ENCODE assay signal across 15 mouse cellular contexts in the genomic region with DNA sequence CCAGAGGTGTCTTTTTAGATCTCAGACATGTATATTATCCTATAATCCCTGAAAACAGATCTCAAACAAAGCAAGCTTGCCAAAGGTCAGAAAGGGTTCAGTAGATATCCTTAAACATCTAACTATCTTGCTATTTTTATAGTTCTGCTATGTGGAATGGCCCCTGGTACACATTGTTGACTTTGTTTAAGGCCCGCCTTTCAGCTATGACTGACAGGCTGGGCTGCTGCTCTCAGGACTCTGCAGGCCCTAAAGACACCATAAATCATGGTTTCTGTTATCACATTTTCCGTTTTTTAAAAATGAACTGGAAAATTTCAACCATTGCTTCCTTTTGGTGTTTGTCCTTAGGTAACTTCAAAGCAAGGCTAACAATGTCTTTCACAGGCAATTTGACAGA.
DNase-seq lines count a peak whose midpoint lies in the region; ATAC-seq and TF ChIP-seq lines count a peak whose summit lies in the region.
"Had no signal": no experiment of that assay in that cellular context is flagged by ENCODE, and none has a peak within 500 bp of the region (broad histone marks: within the 10 kb centered on the region; RNA-seq: fewer than 3 reads in every experiment).

No protein-coding gene starts in this region.

- 49% methylated on average over 2 of the region's 2 CpGs for WGBS in intestine, embryonic 14.5 days
- 32% methylated on average over 2 of the region's 2 CpGs for WGBS in intestine, postnatal 0 days
- 71% methylated on average over 2 of the region's 2 CpGs for WGBS in midbrain, embryonic 13.5 days
- 71% methylated on average over 2 of the region's 2 CpGs for WGBS in midbrain, embryonic 16.5 days

- peak; percentile 19 for DNase-seq in embryo, embryonic 10.5 days (ENCODE audit: low spot score)
- DNase-seq in embryo, embryonic 9.5 days (ENCODE audit: extremely low spot score), result no peak
- DNase-seq in intestine, embryonic 14.5 days (ENCODE audit: low spot score), result no peak
- DNase-seq in spleen, postnatal 4 days (ENCODE audit: low spot score in 2 of 2), result no peak
- DNase-seq in adrenal gland, adult 2 months, result no peak
- DNase-seq: adrenal gland, adult 8-10 months; heart, postnatal 4 days; kidney, adult 2 months; liver, embryonic 13.5 days; thymus, postnatal 25 days had no signal

- no peak for TF ChIP-seq CTCF in intestine, postnatal 0 days (IDR thresholded peaks at IDR 0.05; ENCODE audit: low read depth)

- H3K27me3 ChIP-seq in intestine, embryonic 14.5 days (replicated peaks; ENCODE audit: control insufficient read depth, insufficient read depth, low read length), result no peaks in the 10 kb centered on the region
- H3K27me3 ChIP-seq in intestine, postnatal 0 days (replicated peaks; ENCODE audit: control insufficient read depth, insufficient read depth, low read length), result no peaks in the 10 kb centered on the region
- H3K27me3 ChIP-seq in midbrain, embryonic 13.5 days, result peaks cover 20% of the 10 kb centered on the region
- H3K27me3 ChIP-seq in midbrain, embryonic 16.5 days (ENCODE audit: control insufficient read depth, insufficient read depth, low read depth, low read length), result no peaks in the 10 kb centered on the region
- H3K27me3 ChIP-seq: CH12.LX; embryonic facial prominence, embryonic 13.5 days; liver, embryonic 13.5 days had no signal

- H3K4me2 ChIP-seq in intestine, embryonic 14.5 days (ENCODE audit: low read length), result no peak overlapping the region
- H3K4me2 ChIP-seq in intestine, postnatal 0 days (replicated peaks; ENCODE audit: low read depth), result no peak overlapping the region
- H3K4me2 ChIP-seq in midbrain, embryonic 13.5 days (replicated peaks), result no peak overlapping the region
- H3K4me2 ChIP-seq in midbrain, embryonic 16.5 days (ENCODE audit: low read length), result no peak overlapping the region
- H3K4me2 ChIP-seq: embryonic facial prominence, embryonic 13.5 days; liver, embryonic 13.5 days had no signal

- no peak overlapping the region for H3K27ac ChIP-seq in intestine, embryonic 14.5 days (ENCODE audit: low read depth)
- no peak overlapping the region for H3K27ac ChIP-seq in intestine, postnatal 0 days (ENCODE audit: low read depth, low read length)
- no peak overlapping the region for H3K27ac ChIP-seq in midbrain, embryonic 13.5 days
- no peak overlapping the region for H3K27ac ChIP-seq in midbrain, embryonic 16.5 days (ENCODE audit: low read length)
- H3K27ac ChIP-seq: embryonic facial prominence, embryonic 13.5 days; liver, embryonic 13.5 days had no signal

- H3K9ac ChIP-seq in intestine, embryonic 14.5 days (ENCODE audit: low read length), result no peak overlapping the region
- no peak overlapping the region for H3K9ac ChIP-seq in intestine, postnatal 0 days (ENCODE audit: low read depth, low read length)
- H3K9ac ChIP-seq in midbrain, embryonic 13.5 days (replicated peaks), result no peak overlapping the region
- no peak overlapping the region for H3K9ac ChIP-seq in midbrain, embryonic 16.5 days (ENCODE audit: low read depth, low read length)
- H3K9ac ChIP-seq: embryonic facial prominence, embryonic 13.5 days; liver, embryonic 13.5 days had no signal

- no peak overlapping the region for H3K4me3 ChIP-seq in intestine, embryonic 14.5 days (ENCODE audit: low read depth, low read length)
- H3K4me3 ChIP-seq in intestine, postnatal 0 days (ENCODE audit: low read depth, low read length), result no peak overlapping the region
- no peak overlapping the region for H3K4me3 ChIP-seq in midbrain, embryonic 13.5 days (replicated peaks)
- no peak overlapping the region for H3K4me3 ChIP-seq in midbrain, embryonic 16.5 days (ENCODE audit: low read depth, low read length)
- H3K4me3 ChIP-seq: embryonic facial prominence, embryonic 13.5 days; liver, embryonic 13.5 days had no signal

- peak; percentile 68; the same call in 1 of the 2 replicates for ATAC-seq in intestine, embryonic 14.5 days (replicated peaks; ENCODE audit: low FRiP score, low TSS enrichment, low read depth)
- ATAC-seq in intestine, postnatal 0 days, result no peak
- 0 out of 2 replicates have a peak, but pooled peaks have one; percentile 10 for ATAC-seq in midbrain, embryonic 13.5 days
- ATAC-seq in midbrain, embryonic 16.5 days, result no peak

- no peaks in the 10 kb centered on the region for H3K36me3 ChIP-seq in intestine, embryonic 14.5 days (ENCODE audit: control insufficient read depth, insufficient read depth, low read length)
- H3K36me3 ChIP-seq in intestine, postnatal 0 days (ENCODE audit: control insufficient read depth, insufficient read depth), result no peaks in the 10 kb centered on the region
- no peaks in the 10 kb centered on the region for H3K36me3 ChIP-seq in midbrain, embryonic 13.5 days
- H3K36me3 ChIP-seq in midbrain, embryonic 16.5 days (ENCODE audit: control insufficient read depth, insufficient read depth, low read length), result no peaks in the 10 kb centered on the region
- H3K36me3 ChIP-seq: embryonic facial prominence, embryonic 13.5 days; liver, embryonic 13.5 days had no signal

- 0 out of 2 replicates have a peak, but pooled peaks cover 2% of the 10 kb centered on the region for H3K4me1 ChIP-seq in intestine, embryonic 14.5 days (replicated peaks; ENCODE audit: control insufficient read depth, insufficient read depth, low read length)
- H3K4me1 ChIP-seq in intestine, postnatal 0 days (replicated peaks; ENCODE audit: control insufficient read depth, insufficient read depth, low read length), result no peaks in the 10 kb centered on the region
- H3K4me1 ChIP-seq in midbrain, embryonic 13.5 days (replicated peaks), result peaks cover 15% of the 10 kb centered on the region
- peaks cover 6% of the 10 kb centered on the region; the same call in 1 of the 2 replicates for H3K4me1 ChIP-seq in midbrain, embryonic 16.5 days (ENCODE audit: control insufficient read depth, insufficient read depth, low read length)
- H3K4me1 ChIP-seq: embryonic facial prominence, embryonic 13.5 days; liver, embryonic 13.5 days had no signal

- H3K9me3 ChIP-seq in intestine, embryonic 14.5 days (ENCODE audit: control insufficient read depth, low read length), result no peaks in the 10 kb centered on the region
- no peaks in the 10 kb centered on the region for H3K9me3 ChIP-seq in intestine, postnatal 0 days (ENCODE audit: control insufficient read depth)
- H3K9me3 ChIP-seq in midbrain, embryonic 13.5 days, result no peaks in the 10 kb centered on the region
- H3K9me3 ChIP-seq in midbrain, embryonic 16.5 days (replicated peaks; ENCODE audit: control insufficient read depth, low read length, poor library complexity, severe bottlenecking), result no peaks in the 10 kb centered on the region
- H3K9me3 ChIP-seq: embryonic facial prominence, embryonic 13.5 days; liver, embryonic 13.5 days had no signal

Comparison
In these comparisons a context has a peak if more than half of its experiments do, and no peak if none do; other contexts are left out.
1. ATAC-seq: peak in intestine, embryonic 14.5 days (single experiment) and midbrain, embryonic 13.5 days (single experiment); none in intestine, postnatal 0 days (single experiment) and midbrain, embryonic 16.5 days (single experiment).